Mouse (Mus musculus) megakaryocyte, embryonic 14.5 days (primary cell): ENCODE data around the gene Ccdc34. TPM values are rescaled to one million over a fixed set of nuclear protein-coding genes. Genes with fewer than 3 reads are reported as not detected.
"Not testable (repeated sequence)": the region's sequence is repeated elsewhere in the genome, so short reads cannot be mapped to it uniquely, and the experiment has no call there.

ENCODE experiments used
- H3K27me3 ChIP-seq: replicated peaks from 2 replicates; pipeline ENCODE3; 2012; ENCODE audit warnings: inconsistent platforms
- H3K36me3 ChIP-seq: replicated peaks from 2 replicates; pipeline ENCODE3; 2012; ENCODE audit warnings: low read length, inconsistent platforms, mixed read lengths
- H3K4me1 ChIP-seq: 2 replicates; pipeline ENCODE4 v1.6.1; 2012; ENCODE audit warnings: inconsistent platforms
- H3K4me3 ChIP-seq: replicated peaks from 2 replicates; pipeline ENCODE3; 2012; ENCODE audit warnings: moderate library complexity, mild to moderate bottlenecking, inconsistent platforms
- H3K9me3 ChIP-seq: 2 replicates; pipeline ENCODE4 v1.6.1; 2012; ENCODE audit warnings: inconsistent platforms
- FLI1 ChIP-seq: IDR thresholded peaks from 2 replicates; pipeline ENCODE4 v1.6.1; 2012; ENCODE audit warnings: low read length, inconsistent platforms, mixed read lengths
- GATA1 ChIP-seq: IDR thresholded peaks from 3 replicates; pipeline ENCODE4 v1.6.1; 2012; ENCODE audit warnings: mixed read lengths, low read length, inconsistent platforms, borderline replicate concordance
- polyA plus RNA-seq: library from polyadenylated mRNA; stranded (reverse); fragments of >175 nt; gene quantifications from 2 replicates; pipeline ENCODE4 v1.2.3, GENCODE M21; 2012; ENCODE audit warnings: low replicate concordance; ENCODE audit not compliant: insufficient read depth

Ccdc34 gene
- polyA plus RNA-seq, 1 experiment, result 13.8 TPM

DNA sequence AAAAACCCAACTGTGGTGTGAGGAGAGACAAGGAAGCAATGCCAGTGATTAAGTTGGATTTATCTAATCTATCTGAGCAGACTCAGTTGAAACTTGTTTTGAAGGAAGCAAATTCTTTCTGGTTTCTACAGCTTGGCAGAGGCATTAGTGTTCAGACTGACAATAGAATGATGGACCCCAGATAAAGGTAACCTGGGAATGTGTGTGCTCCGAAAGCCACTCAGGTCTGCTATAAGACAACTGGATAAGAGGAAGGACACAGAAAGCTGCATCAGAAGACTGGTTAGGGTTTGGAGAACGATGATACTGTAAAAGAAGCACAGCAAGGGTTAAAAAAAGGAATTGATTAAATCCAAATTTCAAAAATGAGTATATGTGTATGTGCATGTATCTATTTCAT is 111.8 kb downstream of the Ccdc34 start:
- TF ChIP-seq GATA1, result no peak
- TF ChIP-seq FLI1, result no peak
- Histone ChIP-seq H3K36me3 (no peaks in the 10 kb centered on the region), H3K27me3 (no peaks in the 10 kb centered on the region), H3K4me1 (no peaks in the 10 kb centered on the region), H3K4me3 (no peak overlapping the region), H3K9me3 (no peaks in the 10 kb centered on the region)

DNA sequence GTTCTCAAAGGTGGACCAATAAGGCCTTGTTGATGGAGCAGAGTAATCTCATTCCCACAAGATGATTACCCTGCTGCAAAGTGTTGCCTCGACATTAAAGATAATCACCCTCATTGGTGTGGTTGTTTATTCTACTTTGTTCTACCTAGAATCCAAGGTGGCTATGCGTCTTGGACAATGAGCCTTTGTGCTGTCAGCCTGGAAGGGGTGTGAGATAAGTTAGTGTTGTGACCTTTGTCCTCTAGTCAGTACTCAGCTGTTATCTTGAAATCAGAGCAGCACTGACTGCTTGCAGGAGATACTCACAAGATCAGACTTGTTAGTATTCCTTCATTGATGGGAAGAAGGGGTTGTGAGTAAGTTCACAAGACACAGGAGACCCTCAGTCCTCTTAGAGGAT is 114.0 kb downstream of the Ccdc34 start:
- H3K9me3 ChIP-seq, result no peaks in the 10 kb centered on the region
- H3K4me3 ChIP-seq, result no peak overlapping the region
- no peaks in the 10 kb centered on the region for H3K4me1 ChIP-seq
- no peaks in the 10 kb centered on the region for H3K36me3 ChIP-seq
- no peaks in the 10 kb centered on the region for H3K27me3 ChIP-seq
- TF ChIP-seq FLI1 (no peak), GATA1 (no peak)

DNA sequence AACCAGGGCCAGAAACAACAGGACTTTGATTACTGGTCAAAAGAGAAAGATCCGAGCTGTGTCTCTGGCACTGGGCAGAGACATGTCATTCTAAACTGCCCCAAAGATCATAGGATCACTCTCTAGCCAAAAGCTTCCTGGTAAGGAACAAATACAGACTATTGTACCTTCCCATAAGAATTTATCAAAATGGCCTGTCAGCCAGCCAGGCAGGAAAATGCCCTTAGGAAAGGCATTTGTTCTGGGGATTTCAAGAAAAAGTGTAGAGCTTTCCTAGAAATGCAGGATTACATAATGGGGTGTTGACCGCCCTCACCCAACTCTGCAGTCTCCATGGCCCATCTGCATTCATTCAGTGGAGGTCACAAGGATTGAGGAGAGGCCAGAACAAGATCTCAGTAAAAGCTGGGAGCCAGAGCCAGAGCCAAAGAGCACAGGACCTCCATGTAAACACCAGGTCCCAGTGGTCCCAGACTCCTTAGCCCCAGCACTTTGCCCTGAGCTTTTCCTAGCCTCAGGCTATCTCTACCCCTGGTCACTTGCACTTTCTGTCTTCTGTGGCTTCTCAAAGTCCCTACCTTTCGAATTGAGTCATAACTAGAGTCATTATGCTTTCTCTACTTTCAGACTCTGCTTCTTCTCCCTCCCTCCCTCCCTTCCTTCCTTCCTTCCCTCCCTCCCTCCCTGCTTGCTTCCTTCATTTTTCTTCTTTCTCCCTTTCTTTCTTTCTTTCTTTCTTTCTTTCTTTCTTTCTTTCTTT is 115.9 kb downstream of the Ccdc34 start:
- Histone ChIP-seq H3K4me3 (no peak overlapping the region), H3K9me3 (peaks cover 5% of the 10 kb centered on the region; the same call in 1 of the 2 replicates), H3K4me1 (no peaks in the 10 kb centered on the region), H3K36me3 (no peaks in the 10 kb centered on the region), H3K27me3 (no peaks in the 10 kb centered on the region)
- no peak for TF ChIP-seq GATA1
- no peak for TF ChIP-seq FLI1

DNA sequence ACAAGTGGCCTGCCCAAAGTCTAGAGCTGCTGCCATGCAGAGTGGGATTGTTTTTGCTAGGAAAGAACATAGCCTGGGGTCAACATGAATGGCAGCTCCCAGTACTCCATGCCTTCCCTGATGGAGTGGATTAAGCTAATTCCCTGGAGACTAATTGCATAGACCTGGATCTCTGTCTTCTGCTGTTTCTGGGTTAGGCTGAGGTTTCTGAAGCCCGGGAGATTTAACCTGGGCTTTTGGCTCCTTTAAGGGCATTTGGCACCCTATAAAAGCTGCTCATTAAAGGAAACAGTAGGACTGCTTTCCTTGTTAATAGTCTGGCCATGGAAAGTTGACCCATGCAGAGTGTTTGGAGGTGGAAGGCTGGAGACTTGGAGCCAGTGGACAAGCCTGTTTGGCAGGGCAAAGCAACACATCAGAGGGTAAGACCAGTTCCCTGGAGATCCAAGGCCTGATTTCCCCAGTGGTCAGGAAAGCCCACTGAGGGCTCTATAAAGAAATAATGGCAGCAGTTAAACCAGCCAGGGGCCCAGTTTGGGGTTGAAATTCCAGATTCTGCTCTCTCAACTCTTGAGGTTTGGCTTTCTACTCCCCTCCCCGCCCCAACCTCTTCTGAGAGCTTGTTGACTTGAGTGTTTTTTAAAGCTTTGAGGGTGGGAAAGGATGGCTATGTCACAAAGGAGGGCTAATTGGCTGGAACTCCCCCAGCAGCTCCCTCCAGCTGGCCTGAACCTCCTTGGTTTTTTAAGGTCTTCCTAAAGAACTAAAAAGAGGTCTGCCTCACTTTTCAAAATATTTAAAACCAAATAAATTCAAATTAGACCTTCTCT is 117.4 kb downstream of the Ccdc34 start:
- Histone ChIP-seq H3K27me3 (no peaks in the 10 kb centered on the region), H3K4me3 (no peak overlapping the region), H3K36me3 (no peaks in the 10 kb centered on the region), H3K4me1 (no peaks in the 10 kb centered on the region), H3K9me3 (peaks cover 5% of the 10 kb centered on the region; the same call in 1 of the 2 replicates)
- TF ChIP-seq GATA1 (no peak), FLI1 (no peak)

DNA sequence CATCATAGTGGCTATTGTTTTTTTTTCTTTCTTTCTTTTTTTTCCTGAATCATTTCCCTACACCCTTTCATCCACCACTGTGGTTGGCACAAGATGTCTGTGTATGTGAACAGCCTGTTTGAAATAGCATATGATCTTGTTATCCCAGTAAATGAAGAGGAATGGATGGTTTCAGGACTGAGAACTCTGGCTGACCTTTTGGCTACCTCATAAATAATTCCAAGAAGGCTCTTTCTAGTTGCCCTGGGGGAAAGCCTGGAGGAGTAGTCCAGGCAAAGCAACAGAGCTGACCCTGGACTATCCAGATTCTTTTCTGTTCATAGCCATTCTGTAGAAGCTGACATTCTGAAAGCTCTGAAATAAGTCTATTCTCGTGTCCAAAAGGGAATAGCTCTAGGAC is 119.7 kb downstream of the Ccdc34 start:
- H3K36me3 ChIP-seq, result no peaks in the 10 kb centered on the region
- peaks cover 5% of the 10 kb centered on the region; the same call in 1 of the 2 replicates for H3K9me3 ChIP-seq
- H3K4me3 ChIP-seq, result no peak overlapping the region
- H3K27me3 ChIP-seq, result no peaks in the 10 kb centered on the region
- TF ChIP-seq FLI1, result no peak
- no peak for TF ChIP-seq GATA1
- no peaks in the 10 kb centered on the region for H3K4me1 ChIP-seq

DNA sequence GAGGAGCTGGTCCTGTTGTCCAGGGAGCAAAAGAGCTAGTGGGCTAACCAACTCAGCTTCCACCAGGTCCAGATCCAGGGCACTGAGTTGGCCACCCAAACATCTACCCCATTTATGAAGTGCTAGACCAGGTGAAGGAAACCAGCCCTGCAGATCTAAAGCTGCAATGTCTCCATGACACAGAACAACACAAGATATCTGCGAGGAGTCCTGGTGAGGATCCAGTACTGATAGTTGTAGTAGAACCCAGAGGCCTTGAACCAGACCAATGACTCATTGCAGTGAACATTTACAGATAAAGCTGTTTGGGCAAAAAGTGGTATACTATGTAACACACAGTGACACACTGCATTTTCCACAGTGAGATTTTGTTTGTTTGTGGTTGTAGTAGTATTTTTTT is 120.5 kb downstream of the Ccdc34 start:
- H3K4me1 ChIP-seq, result no peaks in the 10 kb centered on the region
- H3K27me3 ChIP-seq, result no peaks in the 10 kb centered on the region
- H3K36me3 ChIP-seq, result no peaks in the 10 kb centered on the region
- no peak for TF ChIP-seq FLI1
- TF ChIP-seq GATA1, result no peak
- no peak overlapping the region for H3K4me3 ChIP-seq
- peaks cover 5% of the 10 kb centered on the region; the same call in 1 of the 2 replicates for H3K9me3 ChIP-seq

DNA sequence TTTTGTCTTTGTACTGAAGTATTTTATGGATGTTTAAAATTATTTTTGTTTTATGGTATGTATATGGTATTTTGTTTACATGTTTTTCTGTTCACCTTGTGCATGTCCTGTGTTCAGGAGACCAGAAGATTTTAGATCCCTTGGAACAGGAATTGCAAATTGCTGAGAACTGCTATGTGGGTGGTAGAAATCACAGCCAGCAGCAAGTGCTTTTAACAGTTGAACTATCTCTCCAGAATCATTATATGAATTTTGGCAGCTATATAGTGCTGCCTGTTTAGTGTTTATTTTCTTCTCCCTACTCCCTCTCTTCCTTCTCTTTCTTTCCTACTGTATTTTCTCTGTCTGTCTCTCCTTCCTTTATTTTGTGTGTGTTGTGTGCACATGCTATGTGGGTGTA is 130.4 kb downstream of the Ccdc34 start:
- H3K27me3 ChIP-seq, H3K4me3 ChIP-seq, H3K4me1 ChIP-seq, H3K9me3 ChIP-seq, H3K36me3 ChIP-seq: not testable (repeated sequence)

DNA sequence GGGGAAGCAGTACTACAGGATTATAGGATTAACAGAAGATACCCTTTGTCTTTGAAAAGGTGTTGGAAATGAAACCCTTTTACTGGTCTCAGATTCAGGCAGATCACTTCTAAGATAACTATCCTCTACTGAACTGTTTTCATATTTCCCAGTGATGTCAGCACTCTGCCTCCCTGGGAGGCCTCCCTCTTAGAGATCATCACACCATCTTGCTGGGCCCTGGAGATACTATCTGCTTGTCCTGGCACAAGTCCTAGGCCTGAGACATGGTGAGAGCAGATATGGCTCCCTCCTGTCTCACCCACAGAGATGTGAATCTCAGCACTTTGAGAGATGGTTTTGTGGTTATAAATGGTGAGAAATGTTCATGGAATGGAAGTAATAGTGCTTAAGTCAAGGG is 131.6 kb downstream of the Ccdc34 start:
- Histone ChIP-seq H3K27me3 (no peaks in the 10 kb centered on the region), H3K4me1 (no peaks in the 10 kb centered on the region), H3K36me3 (no peaks in the 10 kb centered on the region), H3K9me3 (no peaks in the 10 kb centered on the region), H3K4me3 (no peak overlapping the region)
- no peak for TF ChIP-seq GATA1
- TF ChIP-seq FLI1, result no peak

DNA sequence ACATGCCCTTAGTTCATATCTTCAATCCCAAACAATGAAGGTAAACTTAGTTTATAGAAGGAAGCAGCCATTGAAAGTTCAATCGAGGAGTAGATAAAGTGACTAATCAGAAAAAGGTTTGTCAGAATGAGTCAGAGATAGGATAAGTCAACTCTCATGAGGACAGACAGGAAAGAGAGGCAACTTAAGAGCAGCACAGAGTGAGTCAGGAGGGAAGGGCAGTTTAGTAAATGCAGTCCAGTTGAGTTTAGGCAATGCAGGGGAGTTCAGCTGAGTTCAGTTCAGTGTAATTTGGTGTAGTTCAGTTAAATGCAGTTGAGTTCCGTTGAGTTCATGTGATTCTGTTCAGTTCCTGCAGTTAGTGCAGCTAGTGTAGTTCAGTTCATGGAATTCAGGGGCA is 138.7 kb downstream of the Ccdc34 start:
- no peaks in the 10 kb centered on the region for H3K36me3 ChIP-seq
- TF ChIP-seq GATA1, result no peak
- no peak for TF ChIP-seq FLI1

DNA sequence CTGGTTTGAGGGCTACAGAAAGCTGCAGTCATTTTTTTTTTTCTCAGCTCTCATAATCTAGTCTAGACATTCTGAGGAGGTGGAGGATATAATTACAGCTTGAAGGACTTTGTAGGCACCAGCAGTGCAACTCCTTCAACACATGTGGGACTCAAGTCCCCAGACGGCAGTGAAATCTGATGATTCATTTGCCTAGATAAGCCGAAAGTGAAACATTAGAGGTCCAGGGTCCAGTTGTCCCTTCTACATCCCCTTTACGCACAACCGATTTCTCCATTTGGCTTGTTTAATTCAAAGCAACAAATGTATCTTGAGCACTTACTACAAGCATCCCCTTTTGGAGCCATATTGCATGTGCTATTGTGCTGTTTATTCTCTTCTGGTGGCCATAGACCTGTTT is 147.4 kb downstream of the Ccdc34 start:
- TF ChIP-seq GATA1 (no peak), FLI1 (no peak)
- Histone ChIP-seq H3K9me3 (no peaks in the 10 kb centered on the region), H3K4me1 (no peaks in the 10 kb centered on the region), H3K27me3 (no peaks in the 10 kb centered on the region), H3K36me3 (no peaks in the 10 kb centered on the region), H3K4me3 (no peak overlapping the region)

More for the DNA sequence above, 138.7 kb downstream of the Ccdc34 start:
- Histone ChIP-seq H3K9me3 (peaks cover 10% of the 10 kb centered on the region), H3K4me3 (no peak overlapping the region), H3K27me3 (no peaks in the 10 kb centered on the region), H3K4me1 (no peaks in the 10 kb centered on the region)
